Mouse (Mus musculus) erythroblast, embryonic 14.5 days (primary cell): ENCODE data around the gene Csmd2.

Source experiments
- GATA1 ChIP-seq: IDR thresholded peaks from 2 replicates; pipeline ENCODE4 v1.6.1; 2012; ENCODE audit warnings: low read length, inconsistent platforms, mixed read lengths
- TAL1 ChIP-seq: IDR thresholded peaks from 3 replicates; pipeline ENCODE4 v1.6.1; 2012; ENCODE audit warnings: low read length, inconsistent platforms, mixed read lengths

GRCm38 (mm10) chr4:128509885-128510284, 522.2 kb downstream of the Csmd2 start:
- no peak for TF ChIP-seq GATA1
- no peak for TF ChIP-seq TAL1
